Comparison of ENCODE assay signal across 19 mouse cellular contexts in genomic region chr2:6909921-6910320, GRCm38 (mm10).
DNase-seq lines count a peak whose midpoint lies in the region; ATAC-seq lines count a peak whose summit lies in the region.
"Had no signal": no experiment of that assay in that cellular context is flagged by ENCODE, and none has a peak within 500 bp of the region (broad histone marks: within the 10 kb centered on the region; RNA-seq: fewer than 3 reads in every experiment).

No protein-coding gene starts in this region.

- intact Hi-C loops in gastrocnemius, postnatal 14 days (cut with DNase I; ENCODE audit: low total_unique reads): no loop called here

- no peaks in the 10 kb centered on the region for H3K27me3 ChIP-seq in hindbrain, embryonic 14.5 days (ENCODE audit: control insufficient read depth, insufficient read depth, low read length)
- H3K27me3 ChIP-seq: forebrain, embryonic 13.5 days; hindbrain, embryonic 12.5 days; intestine, embryonic 15.5 days; liver, embryonic 13.5 days; neural tube, embryonic 12.5 days had no signal

- H3K36me3 ChIP-seq in hindbrain, embryonic 14.5 days (replicated peaks; ENCODE audit: control insufficient read depth, insufficient read depth): no peaks in the 10 kb centered on the region
- H3K36me3 ChIP-seq: hindbrain, embryonic 12.5 days; intestine, embryonic 15.5 days; liver, embryonic 13.5 days; neural tube, embryonic 12.5 days had no signal

- H3K9ac ChIP-seq in hindbrain, embryonic 14.5 days: no peak overlapping the region
- H3K9ac ChIP-seq: forebrain, embryonic 13.5 days; hindbrain, embryonic 12.5 days; intestine, embryonic 15.5 days; liver, embryonic 13.5 days; neural tube, embryonic 12.5 days had no signal

- no peaks in the 10 kb centered on the region for H3K4me1 ChIP-seq in hindbrain, embryonic 14.5 days (replicated peaks; ENCODE audit: control insufficient read depth, insufficient read depth, low read length)
- H3K4me1 ChIP-seq: intestine, embryonic 15.5 days; liver, embryonic 13.5 days; megakaryocyte, embryonic 14.5 days; neural tube, embryonic 12.5 days had no signal

- no peaks in the 10 kb centered on the region for H3K9me3 ChIP-seq in hindbrain, embryonic 14.5 days (ENCODE audit: control insufficient read depth, low read length)
- H3K9me3 ChIP-seq: forebrain, embryonic 13.5 days; hindbrain, embryonic 12.5 days; intestine, embryonic 15.5 days; liver, embryonic 13.5 days; megakaryocyte, embryonic 14.5 days; neural tube, embryonic 12.5 days had no signal

- H3K27ac ChIP-seq in hindbrain, embryonic 14.5 days: no peak overlapping the region
- H3K27ac ChIP-seq: forebrain, embryonic 13.5 days; hindbrain, embryonic 12.5 days; intestine, embryonic 15.5 days; liver, embryonic 13.5 days; neural tube, embryonic 12.5 days had no signal

- H3K4me3 ChIP-seq in hindbrain, embryonic 14.5 days (replicated peaks; ENCODE audit: low read length): no peak overlapping the region
- H3K4me3 ChIP-seq: forebrain, embryonic 13.5 days; hindbrain, embryonic 12.5 days; intestine, embryonic 15.5 days; liver, embryonic 13.5 days; megakaryocyte, embryonic 14.5 days; neural tube, embryonic 12.5 days had no signal

- WGBS in hindbrain, embryonic 14.5 days: 78% methylated on average over 7 of the region's 7 CpGs

- no peak overlapping the region for H3K4me2 ChIP-seq in hindbrain, embryonic 14.5 days (replicated peaks)
- H3K4me2 ChIP-seq: forebrain, embryonic 13.5 days; hindbrain, embryonic 12.5 days; intestine, embryonic 15.5 days; liver, embryonic 13.5 days; neural tube, embryonic 12.5 days had no signal

- no peak for ATAC-seq in hindbrain, embryonic 14.5 days (ENCODE audit: low FRiP score)
- ATAC-seq: CD4-positive, CD25-positive, alpha-beta regulatory T cell, adult 4 months; forebrain, embryonic 13.5 days; intestine, embryonic 15.5 days had no signal

- DNase-seq in embryo, embryonic 10 days (ENCODE audit: low spot score): peak; percentile 16
- no peak for DNase-seq in embryo, embryonic 9.5 days (ENCODE audit: extremely low spot score)
- peak; percentile 13 for DNase-seq in ZHBTc4 (ENCODE audit: low read depth, low spot score)
- DNase-seq in gastrocnemius, postnatal 14 days: peak; percentile 29
- DNase-seq in lung, postnatal 14 days: peak; percentile 39
- DNase-seq in hindbrain, embryonic 14.5 days (ENCODE audit: low spot score): no peak
- DNase-seq in thymus, adult 18-20 months: no peak
- DNase-seq in frontal cortex, postnatal 25 days (ENCODE audit: low spot score in 2 of 2): no peak
- DNase-seq: cerebellum, postnatal 10 days; embryo, embryonic 11 days; liver, embryonic 13.5 days; right cerebral cortex, postnatal 25 days; thymus, postnatal 36 days had no signal

Comparison
In these comparisons a context has a peak if more than half of its experiments do, and no peak if none do; other contexts are left out.
1. DNase-seq: peak in embryo, embryonic 10 days (single experiment), ZHBTc4 (single experiment), gastrocnemius, postnatal 14 days (single experiment) and lung, postnatal 14 days (single experiment); none in embryo, embryonic 9.5 days (single experiment), hindbrain, embryonic 14.5 days (single experiment), thymus, adult 18-20 months (0 of 2) and frontal cortex, postnatal 25 days (0 of 2).